Mouse (Mus musculus): Measurements from ENCODE around the gene Map3k12. TPM values are rescaled to one million over a fixed set of nuclear protein-coding genes. Genes with fewer than 3 reads are reported as not detected.

Gene Map3k12
- polyA plus RNA-seq, 2 experiments, result 1.1 to 1.3 TPM

DNA sequence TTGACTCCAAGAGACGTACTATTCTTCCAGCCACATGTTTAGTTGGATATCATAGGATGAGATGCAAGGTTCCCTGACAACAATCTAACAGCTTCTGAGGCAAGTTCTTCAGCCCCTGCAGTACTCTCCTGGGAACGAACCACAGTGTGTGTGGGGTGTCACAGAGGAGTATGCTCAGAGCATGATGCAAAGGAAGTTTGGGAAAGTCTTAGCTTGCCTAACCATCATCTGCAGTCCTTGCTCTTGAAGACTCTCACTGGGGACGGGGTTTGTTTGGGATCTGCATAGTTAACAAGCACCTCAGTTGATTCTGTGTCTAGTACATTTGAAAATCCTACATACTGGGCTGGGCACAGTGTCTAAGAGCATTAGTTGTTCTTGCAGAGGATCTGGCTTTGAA is 8.5 kb downstream of the Map3k12 start:
- H3K27ac ChIP-seq, result no peak overlapping the region
- no peaks in the 10 kb centered on the region; the same call in 1 of the 2 replicates for H3K27me3 ChIP-seq (ENCODE audit: control insufficient read depth, insufficient read depth, low read length)
- no peak overlapping the region for H3K4me3 ChIP-seq (ENCODE audit: insufficient read depth in 1 of 2, low read depth in 2 of 2, low read length in 2 of 2)
- no peaks in the 10 kb centered on the region for H3K9me3 ChIP-seq (ENCODE audit: control insufficient read depth, low read length)
- 61% methylated on average over 3 of the region's 3 CpGs for WGBS (ENCODE audit: insufficient replicate concordance)
- DNase-seq (ENCODE audit: low read depth in 3 of 3, low spot score in 3 of 3) (no peak), ATAC-seq (ENCODE audit: insufficient read depth) (no peak)
- TF ChIP-seq EP300 (IDR thresholded peaks at IDR 0.05; ENCODE audit: low read depth) (no peak), CTCF (IDR thresholded peaks at IDR 0.05; ENCODE audit: low read depth) (no peak)
- H3K4me1 ChIP-seq (replicated peaks; ENCODE audit: control insufficient read depth in 2 of 2, insufficient read depth in 2 of 2, low read length in 1 of 2), result peaks cover 2 to 7% of the 10 kb centered on the region in 2 experiments; a peak in 3 of 4 replicates
- peaks cover 7% of the 10 kb centered on the region; the same call in 1 of the 2 replicates for H3K36me3 ChIP-seq (replicated peaks; ENCODE audit: control insufficient read depth, insufficient read depth, low read depth)
- no peak overlapping the region for H3K4me2 ChIP-seq (ENCODE audit: low read depth)
- no peak overlapping the region for H3K9ac ChIP-seq (replicated peaks)

GRCm38 (mm10) chr15:102507561-102507960 is 9.3 kb downstream of the Map3k12 start:
- Histone ChIP-seq H3K9ac (replicated peaks) (no peak overlapping the region), H3K4me1 (replicated peaks; ENCODE audit: control insufficient read depth in 2 of 2, insufficient read depth in 2 of 2, low read length in 1 of 2) (peaks cover 2 to 7% of the 10 kb centered on the region in 2 experiments; a peak in 3 of 4 replicates), H3K4me3 (ENCODE audit: insufficient read depth in 1 of 2, low read depth in 2 of 2, low read length in 2 of 2) (no peak overlapping the region), H3K36me3 (replicated peaks; ENCODE audit: control insufficient read depth, insufficient read depth, low read depth) (peaks cover 13% of the 10 kb centered on the region), H3K4me2 (ENCODE audit: low read depth) (no peak overlapping the region), H3K27me3 (ENCODE audit: control insufficient read depth, insufficient read depth, low read length) (no peaks in the 10 kb centered on the region; the same call in 1 of the 2 replicates), H3K9me3 (ENCODE audit: control insufficient read depth, low read length) (no peaks in the 10 kb centered on the region), H3K27ac (no peak overlapping the region)
- no peak for ATAC-seq (ENCODE audit: insufficient read depth)
- TF ChIP-seq EP300 (IDR thresholded peaks at IDR 0.05; ENCODE audit: low read depth) (no peak), CTCF (IDR thresholded peaks at IDR 0.05; ENCODE audit: low read depth) (no peak)
- DNase-seq (ENCODE audit: low read depth in 3 of 3, low spot score in 3 of 3), result no peak

DNA sequence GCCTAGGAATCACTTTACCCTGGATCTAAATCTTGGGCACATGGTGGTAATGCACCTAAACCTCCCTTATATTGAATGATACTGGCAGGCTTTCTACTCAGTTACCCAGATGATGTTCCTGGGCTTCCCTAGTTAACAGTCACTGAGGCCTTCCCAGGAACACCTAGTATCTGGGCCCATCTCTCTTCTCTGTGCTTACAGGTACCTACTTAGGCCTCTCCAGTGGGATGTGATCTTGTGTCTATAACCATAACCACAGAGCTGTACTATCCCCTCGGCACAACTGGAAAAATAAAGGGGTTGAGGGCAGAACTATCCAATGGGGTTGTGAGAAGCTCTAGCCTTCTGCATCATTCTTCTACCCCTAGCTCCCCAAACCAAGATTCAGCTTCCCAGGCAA is 10.0 kb downstream of the Map3k12 start:
- no peak for DNase-seq (ENCODE audit: low read depth in 3 of 3, low spot score in 3 of 3)
- WGBS (ENCODE audit: insufficient replicate concordance), result 64% methylated on average over 1 of the region's 1 CpGs

GRCm38 (mm10) chr15:102506464-102506830 is 10.4 kb downstream of the Map3k12 start:
- Histone ChIP-seq H3K27ac (no peak overlapping the region), H3K4me3 (ENCODE audit: insufficient read depth in 1 of 2, low read depth in 2 of 2, low read length in 2 of 2) (no peak overlapping the region), H3K27me3 (ENCODE audit: control insufficient read depth, insufficient read depth, low read length) (no peaks in the 10 kb centered on the region; the same call in 1 of the 2 replicates), H3K9me3 (ENCODE audit: control insufficient read depth, low read length) (no peaks in the 10 kb centered on the region), H3K4me2 (ENCODE audit: low read depth) (no peak overlapping the region), H3K9ac (replicated peaks) (no peak overlapping the region), H3K4me1 (replicated peaks; ENCODE audit: control insufficient read depth in 2 of 2, insufficient read depth in 2 of 2, low read length in 1 of 2) (peaks cover 2 to 7% of the 10 kb centered on the region in 2 experiments), H3K36me3 (replicated peaks; ENCODE audit: control insufficient read depth, insufficient read depth, low read depth) (peaks cover 20% of the 10 kb centered on the region)
- TF ChIP-seq CTCF (IDR thresholded peaks at IDR 0.05; ENCODE audit: low read depth) (no peak), EP300 (IDR thresholded peaks at IDR 0.05; ENCODE audit: low read depth) (no peak)
- WGBS (ENCODE audit: insufficient replicate concordance), result 29% methylated on average over 2 of the region's 2 CpGs
- no peak for ATAC-seq (ENCODE audit: insufficient read depth)
- DNase-seq (ENCODE audit: low read depth in 3 of 3, low spot score in 3 of 3), result no peak

More for the DNA sequence above, 10.0 kb downstream of the Map3k12 start:
- peaks cover 2 to 7% of the 10 kb centered on the region in 2 experiments for H3K4me1 ChIP-seq (replicated peaks; ENCODE audit: control insufficient read depth in 2 of 2, insufficient read depth in 2 of 2, low read length in 1 of 2)
- peaks cover 17% of the 10 kb centered on the region for H3K36me3 ChIP-seq (replicated peaks; ENCODE audit: control insufficient read depth, insufficient read depth, low read depth)
- ATAC-seq (ENCODE audit: insufficient read depth), result no peak
- H3K9me3 ChIP-seq (ENCODE audit: control insufficient read depth, low read length), result no peaks in the 10 kb centered on the region
- H3K4me3 ChIP-seq (ENCODE audit: insufficient read depth in 1 of 2, low read depth in 2 of 2, low read length in 2 of 2), result no peak overlapping the region
- H3K27me3 ChIP-seq (ENCODE audit: control insufficient read depth, insufficient read depth, low read length), result no peaks in the 10 kb centered on the region; the same call in 1 of the 2 replicates
- no peak overlapping the region for H3K4me2 ChIP-seq (ENCODE audit: low read depth)
- H3K27ac ChIP-seq, result no peak overlapping the region
- TF ChIP-seq CTCF (IDR thresholded peaks at IDR 0.05; ENCODE audit: low read depth), result no peak
- no peak for TF ChIP-seq EP300 (IDR thresholded peaks at IDR 0.05; ENCODE audit: low read depth)
- H3K9ac ChIP-seq (replicated peaks), result no peak overlapping the region

DNA sequence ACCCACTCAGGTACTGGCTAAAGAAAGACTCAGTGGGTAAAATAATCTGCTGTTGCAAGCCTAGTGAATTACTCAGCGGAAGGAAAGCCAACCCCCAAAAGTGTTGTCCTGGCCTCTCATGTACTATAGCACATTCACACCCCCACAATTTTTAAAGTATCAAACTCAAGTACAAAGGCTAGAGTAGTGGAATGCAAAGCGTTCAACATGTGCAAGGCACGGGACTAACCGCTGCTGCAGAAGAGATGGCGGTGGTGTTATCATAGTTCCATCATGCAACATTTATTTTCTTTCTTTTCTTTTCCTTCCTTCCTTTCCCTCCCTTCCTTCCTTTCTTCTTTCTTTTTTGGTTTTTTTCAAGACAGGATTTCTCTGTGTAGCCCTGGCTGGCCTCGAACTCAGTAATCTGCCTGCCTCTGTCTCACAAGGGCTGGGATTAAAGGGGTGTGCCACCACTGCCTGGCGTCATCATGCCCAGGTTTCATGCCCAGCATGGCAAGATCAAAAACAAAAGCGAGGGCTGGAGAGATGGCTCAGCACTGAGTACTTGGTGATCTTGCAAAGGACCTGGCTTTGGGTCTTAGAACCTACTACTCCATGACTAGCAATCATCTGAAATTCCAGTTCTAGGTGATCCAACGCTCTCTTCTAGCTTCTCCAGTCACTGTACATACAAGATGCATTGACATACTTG is 10.9 kb downstream of the Map3k12 start:
- Histone ChIP-seq H3K27ac (no peak overlapping the region), H3K9ac (replicated peaks) (no peak overlapping the region), H3K36me3 (replicated peaks; ENCODE audit: control insufficient read depth, insufficient read depth, low read depth) (peaks cover 24% of the 10 kb centered on the region), H3K4me2 (ENCODE audit: low read depth) (no peak overlapping the region), H3K4me3 (ENCODE audit: insufficient read depth in 1 of 2, low read depth in 2 of 2, low read length in 2 of 2) (no peak overlapping the region), H3K4me1 (replicated peaks; ENCODE audit: control insufficient read depth in 2 of 2, insufficient read depth in 2 of 2, low read length in 1 of 2) (peaks cover 2 to 4% of the 10 kb centered on the region in 2 experiments), H3K9me3 (ENCODE audit: control insufficient read depth, low read length) (no peaks in the 10 kb centered on the region), H3K27me3 (ENCODE audit: control insufficient read depth, insufficient read depth, low read length) (no peaks in the 10 kb centered on the region; the same call in 1 of the 2 replicates)
- TF ChIP-seq CTCF (IDR thresholded peaks at IDR 0.05; ENCODE audit: low read depth) (no peak), EP300 (IDR thresholded peaks at IDR 0.05; ENCODE audit: low read depth) (no peak)
- whole genome bisulfite sequencing (ENCODE audit: insufficient replicate concordance), result 66% methylated on average over 9 of the region's 9 CpGs
- no peak for ATAC-seq (ENCODE audit: insufficient read depth)
- no peak for DNase-seq (ENCODE audit: low read depth in 3 of 3, low spot score in 3 of 3)

Measured in liver, embryonic 14.5 days (tissue).